Mouse (Mus musculus) MEL (cell line): ENCODE measurements around the gene Gstm4. TPM values are rescaled to one million over a fixed set of nuclear protein-coding genes. Genes with fewer than 3 reads are reported as not detected.

Experiments
- DNase-seq: peaks from one replicate; pipeline ENCODE4 v3.0.0; 2011; ENCODE audit warnings: low read depth, low spot score
- H3K27ac ChIP-seq: 2 replicates; pipeline ENCODE4 v1.5.1; 2012; ENCODE audit warnings: low read depth, mild to moderate bottlenecking, control low read depth, low read length, moderate library complexity; ENCODE audit not compliant: control insufficient read depth
- H3K27me3 ChIP-seq, 2 experiments: fragments of 150-350 bp in 1 of 2; sonication (generic) in 1 of 2; 2 replicates each; pipeline ENCODE4 v1.6.1; 2012; ENCODE audit warnings: low read length in 2 of 2, mild to moderate bottlenecking in 2 of 2, improper control_type of control experiment in 1 of 2, moderate library complexity in 1 of 2; ENCODE audit not compliant: insufficient read depth in 2 of 2, control insufficient read depth in 1 of 2
- H3K36me3 ChIP-seq, 2 experiments: 2 replicates each; pipeline ENCODE4 v1.6.1; 2012 to 2014; ENCODE audit warnings: low read length in 2 of 2, improper control_type of control experiment in 1 of 2, inconsistent platforms in 1 of 2, mild to moderate bottlenecking in 1 of 2; ENCODE audit not compliant: insufficient read depth in 2 of 2, control insufficient read depth in 1 of 2
- H3K4me1 ChIP-seq, 2 experiments: fragments of 150-350 bp in 1 of 2; sonication (generic) in 1 of 2; 2 replicates each; pipeline ENCODE4 v1.6.1; 2012; ENCODE audit warnings: low read length in 2 of 2, improper control_type of control experiment in 1 of 2, mild to moderate bottlenecking in 1 of 2; ENCODE audit not compliant: insufficient read depth in 2 of 2, control insufficient read depth in 1 of 2
- H3K4me3 ChIP-seq, 2 experiments: fragments of 150-350 bp in 1 of 2; sonication (generic) in 1 of 2; 2 replicates each; pipeline ENCODE4 v1.5.1; 2012; ENCODE audit warnings: low read depth in 2 of 2, low read length in 2 of 2, mild to moderate bottlenecking in 2 of 2, moderate library complexity in 2 of 2, control low read depth in 1 of 2, improper control_type of control experiment in 1 of 2; ENCODE audit not compliant: control insufficient read depth in 1 of 2, insufficient read depth in 1 of 2
- H3K79me2 ChIP-seq: 2 replicates; pipeline ENCODE4 v1.6.1; 2012; ENCODE audit warnings: mild to moderate bottlenecking, low read length, moderate library complexity; ENCODE audit not compliant: control insufficient read depth, poor library complexity, insufficient read depth
- H3K9ac ChIP-seq: 2 replicates; pipeline ENCODE4 v1.6.1; 2012; ENCODE audit warnings: low read depth, mild to moderate bottlenecking, control low read depth, low read length, moderate library complexity; ENCODE audit not compliant: control insufficient read depth, poor library complexity, severe bottlenecking
- H3K9me3 ChIP-seq: fragments of 150-350 bp; sonication (generic); replicated peaks from 2 replicates; pipeline ENCODE4 v1.6.1; 2012; ENCODE audit warnings: mild to moderate bottlenecking, low read length, improper control_type of control experiment, moderate library complexity; ENCODE audit not compliant: insufficient read depth
- BHLHE40 ChIP-seq: IDR thresholded peaks from 2 replicates; pipeline ENCODE4 v1.6.1; 2012; ENCODE audit warnings: low read depth, mild to moderate bottlenecking, inconsistent platforms, low read length, improper control_type of control experiment, borderline replicate concordance
- CHD1 ChIP-seq: IDR thresholded peaks from 2 replicates; pipeline ENCODE4 v1.6.1; 2012; ENCODE audit warnings: low read depth, mild to moderate bottlenecking, inconsistent platforms, low read length, improper control_type of control experiment
- CHD2 ChIP-seq: IDR thresholded peaks from 2 replicates; pipeline ENCODE4 v1.6.1; 2011; ENCODE audit warnings: low read length, improper control_type of control experiment
- CTCF ChIP-seq, 3 experiments: IDR thresholded peaks in 2 of 3; conservative IDR thresholded peaks in 1 of 3; 2 replicates each; pipeline ENCODE4 v1.5.1; 2011 to 2012; ENCODE audit warnings: low read length in 3 of 3, low read depth in 2 of 3, mild to moderate bottlenecking in 2 of 3, improper control_type of control experiment in 1 of 3, inconsistent platforms in 1 of 3, mixed read lengths in 1 of 3, moderate library complexity in 1 of 3; ENCODE audit not compliant: control insufficient read depth in 1 of 3, insufficient read depth in 1 of 3, poor library complexity in 1 of 3, severe bottlenecking in 1 of 3
- E2F4 ChIP-seq: IDR thresholded peaks from 2 replicates; pipeline ENCODE4 v1.6.1; 2011; ENCODE audit warnings: low read depth, low read length, improper control_type of control experiment, borderline replicate concordance
- ELF1 ChIP-seq: IDR thresholded peaks from 2 replicates; pipeline ENCODE4 v1.6.1; 2014; ENCODE audit warnings: low read depth, mild to moderate bottlenecking, inconsistent platforms, low read length, improper control_type of control experiment, moderate library complexity
- EP300 ChIP-seq, 2 experiments: IDR thresholded peaks; 2 replicates each; pipeline ENCODE4 v1.6.1; 2011; ENCODE audit warnings: improper control_type of control experiment in 2 of 2, low read length in 2 of 2, low read depth in 1 of 2, mild to moderate bottlenecking in 1 of 2
- ETS1 ChIP-seq: IDR thresholded peaks from 2 replicates; pipeline ENCODE4 v1.6.1; 2012; ENCODE audit warnings: low read depth, mild to moderate bottlenecking, inconsistent platforms, low read length, improper control_type of control experiment, moderate library complexity
- GABPA ChIP-seq: IDR thresholded peaks from 2 replicates; pipeline ENCODE4 v1.6.1; 2012; ENCODE audit warnings: low read depth, mild to moderate bottlenecking, inconsistent platforms, low read length, improper control_type of control experiment, moderate library complexity
- GATA1 ChIP-seq: IDR thresholded peaks from 2 replicates; pipeline ENCODE4 v1.6.1; 2011; ENCODE audit warnings: low read depth, low read length, improper control_type of control experiment
- HCFC1 ChIP-seq: IDR thresholded peaks from 2 replicates; pipeline ENCODE4 v1.6.1; 2012; ENCODE audit warnings: low read depth, mild to moderate bottlenecking, inconsistent platforms, low read length, improper control_type of control experiment, moderate library complexity
- JUND ChIP-seq: IDR thresholded peaks from 2 replicates; pipeline ENCODE4 v1.6.1; 2011; ENCODE audit warnings: low read depth, mild to moderate bottlenecking, improper control_type of control experiment, low read length
- KAT2A ChIP-seq: conservative IDR thresholded peaks from 2 replicates; pipeline ENCODE4 v1.6.1; 2012; ENCODE audit warnings: low read depth, low read length, improper control_type of control experiment, inconsistent platforms
- MAFK ChIP-seq: IDR thresholded peaks from 2 replicates; pipeline ENCODE4 v1.6.1; 2011; ENCODE audit warnings: low read depth, mild to moderate bottlenecking, low read length, improper control_type of control experiment, borderline replicate concordance
- MAX ChIP-seq: IDR thresholded peaks from 2 replicates; pipeline ENCODE4 v1.6.1; 2011; ENCODE audit warnings: low read length, improper control_type of control experiment
- MEF2A ChIP-seq: IDR thresholded peaks from 2 replicates; pipeline ENCODE4 v1.6.1; 2014; ENCODE audit warnings: low read depth, mild to moderate bottlenecking, inconsistent platforms, low read length, improper control_type of control experiment; ENCODE audit not compliant: poor library complexity, insufficient replicate concordance, severe bottlenecking; ENCODE audit errors: extremely low read depth
- MXI1 ChIP-seq: IDR thresholded peaks from 2 replicates; pipeline ENCODE4 v1.6.1; 2011; ENCODE audit warnings: mild to moderate bottlenecking, low read depth, low read length, improper control_type of control experiment
- MYB ChIP-seq: IDR thresholded peaks from 2 replicates; pipeline ENCODE4 v1.6.1; 2011; ENCODE audit warnings: mild to moderate bottlenecking, low read depth, low read length, improper control_type of control experiment
- MYC ChIP-seq: IDR thresholded peaks from 2 replicates; pipeline ENCODE4 v1.6.1; 2011; ENCODE audit warnings: low read depth, mild to moderate bottlenecking, low read length, improper control_type of control experiment, moderate library complexity
- NELFE ChIP-seq: IDR thresholded peaks from 2 replicates; pipeline ENCODE4 v1.6.1; 2011; ENCODE audit warnings: low read depth, low read length, improper control_type of control experiment
- POLR2A ChIP-seq, 2 experiments: IDR thresholded peaks; 2 replicates each; pipeline ENCODE4 v1.6.1; 2011 to 2012; ENCODE audit warnings: low read length in 2 of 2, mild to moderate bottlenecking in 2 of 2, control low read depth in 1 of 2, improper control_type of control experiment in 1 of 2, low read depth in 1 of 2, moderate library complexity in 1 of 2; ENCODE audit not compliant: control insufficient read depth in 1 of 2, insufficient read depth in 1 of 2, poor library complexity in 1 of 2
- POLR2AphosphoS2 ChIP-seq: IDR thresholded peaks from 2 replicates; pipeline ENCODE4 v1.6.1; 2011; ENCODE audit warnings: low read length, improper control_type of control experiment
- POLR2AphosphoS5 ChIP-seq: IDR thresholded peaks from 2 replicates; pipeline ENCODE4 v1.6.1; 2012; ENCODE audit warnings: low read depth, borderline replicate concordance, mild to moderate bottlenecking, inconsistent platforms, low read length, moderate library complexity, mixed read lengths
- RAD21 ChIP-seq: IDR thresholded peaks from 2 replicates; pipeline ENCODE4 v1.6.1; 2011; ENCODE audit warnings: mild to moderate bottlenecking, low read depth, low read length, improper control_type of control experiment
- RCOR1 ChIP-seq: IDR thresholded peaks from 2 replicates; pipeline ENCODE4 v1.6.1; 2012; ENCODE audit warnings: low read depth, mild to moderate bottlenecking, inconsistent platforms, low read length, improper control_type of control experiment
- SIN3A ChIP-seq: IDR thresholded peaks from 2 replicates; pipeline ENCODE4 v1.6.1; 2012; ENCODE audit warnings: low read length, improper control_type of control experiment, inconsistent platforms
- SMC3 ChIP-seq: IDR thresholded peaks from 2 replicates; pipeline ENCODE4 v1.6.1; 2011; ENCODE audit warnings: low read depth, low read length, improper control_type of control experiment
- TAL1 ChIP-seq: IDR thresholded peaks from 2 replicates; pipeline ENCODE4 v1.6.1; 2012; ENCODE audit warnings: mild to moderate bottlenecking, inconsistent platforms, low read length, moderate library complexity, mixed read lengths
- TBP ChIP-seq: IDR thresholded peaks from 2 replicates; pipeline ENCODE4 v1.8.0; 2011; ENCODE audit warnings: low read depth, low read length, improper control_type of control experiment
- TCF12 ChIP-seq: IDR thresholded peaks from 2 replicates; pipeline ENCODE4 v1.6.1; 2014; ENCODE audit warnings: low read depth, mild to moderate bottlenecking, inconsistent platforms, low read length, improper control_type of control experiment, moderate library complexity
- UBTF ChIP-seq: IDR thresholded peaks from 2 replicates; pipeline ENCODE4 v1.6.1; 2012; ENCODE audit warnings: low read depth, mild to moderate bottlenecking, inconsistent platforms, low read length, improper control_type of control experiment, moderate library complexity, borderline replicate concordance; ENCODE audit not compliant: insufficient read depth
- USF1 ChIP-seq: IDR thresholded peaks from 2 replicates; pipeline ENCODE4 v1.6.1; 2014; ENCODE audit warnings: low read depth, mild to moderate bottlenecking, inconsistent platforms, low read length, improper control_type of control experiment, moderate library complexity
- USF2 ChIP-seq, 2 experiments: IDR thresholded peaks; 2 replicates each; pipeline ENCODE4 v1.6.1; 2011 to 2012; ENCODE audit warnings: improper control_type of control experiment in 2 of 2, low read length in 2 of 2, borderline replicate concordance in 1 of 2, inconsistent platforms in 1 of 2, low read depth in 1 of 2, mild to moderate bottlenecking in 1 of 2; ENCODE audit not compliant: insufficient read depth in 1 of 2
- ZC3H11A ChIP-seq: IDR thresholded peaks from 2 replicates; pipeline ENCODE4 v1.6.1; 2012; ENCODE audit warnings: low read depth, mild to moderate bottlenecking, inconsistent platforms, low read length, improper control_type of control experiment
- ZMIZ1 ChIP-seq: IDR thresholded peaks from 2 replicates; pipeline ENCODE4 v1.6.1; 2012; ENCODE audit warnings: low read depth, mild to moderate bottlenecking, inconsistent platforms, low read length, improper control_type of control experiment, moderate library complexity
- ZNF384 ChIP-seq: IDR thresholded peaks from 2 replicates; pipeline ENCODE4 v1.6.1; 2012; ENCODE audit warnings: low read depth, mild to moderate bottlenecking, inconsistent platforms, low read length, improper control_type of control experiment
- polyA plus RNA-seq, 2 experiments: library from polyadenylated mRNA; stranded (reverse) in 1 of 2; unstranded in 1 of 2; fragments of >175 nt in 1 of 2; fragments of >200 nt in 1 of 2; gene quantifications; 2 replicates each; pipeline versions ENCODE4 v1.2.1 to v1.2.4; 2012; ENCODE audit warnings: low replicate concordance in 2 of 2, low read depth in 1 of 2; ENCODE audit not compliant: insufficient read length in 2 of 2, insufficient read depth in 1 of 2, missing spikeins in 1 of 2
- total RNA-seq: library from RNA; depleted of rRNA; stranded (reverse); fragments of 300-350 nt; gene quantifications from 2 replicates; pipeline ENCODE4 v1.2.3, GENCODE M21; 2012; rRNA removed

Gene Gstm4
- 1.3 and 1.4 TPM in 2 replicates for total RNA-seq
- polyA plus RNA-seq: 1 to 10 TPM in 1 of 2 experiments, not detected in 1; 7.4 TPM

- peak within 1 kb of the TSS; percentile 70 to 75 for H3K4me3 ChIP-seq
- H3K27ac ChIP-seq: peak within 1 kb of the TSS; percentile 25
- peaks cover 0 to 14% of the 10 kb centered on the region in 2 experiments; a peak in 2 of 4 replicates for H3K36me3 ChIP-seq
- H3K4me1 ChIP-seq: peaks cover 2 to 15% of the 10 kb centered on the region in 2 experiments
- peak within 1 kb of the TSS; percentile 60 for H3K9ac ChIP-seq
- peak; percentile 95 for DNase-seq
- H3K27me3 ChIP-seq: no peaks in the 10 kb centered on the region; a peak in 1 of 4 replicates
- H3K9me3 ChIP-seq: no peaks in the 10 kb centered on the region
- H3K79me2 ChIP-seq: no peaks in the 10 kb centered on the region
- TF ChIP-seq TBP: peak; percentile 74
- no peak; the same call in 1 of the 2 replicates for TF ChIP-seq MXI1
- no peak for TF ChIP-seq POLR2AphosphoS5
- TF ChIP-seq HCFC1: peak; percentile 78
- TF ChIP-seq E2F4: no peak
- TF ChIP-seq BHLHE40: no peak
- no peak for TF ChIP-seq ZNF384
- no peak for TF ChIP-seq MEF2A
- TF ChIP-seq CHD1: no peak
- no peak for TF ChIP-seq MYB
- TF ChIP-seq MAX: no peak
- peak; percentile 81 for TF ChIP-seq SIN3A
- no peak for TF ChIP-seq GABPA
- TF ChIP-seq GATA1: no peak
- TF ChIP-seq MAFK: peak; percentile 99
- peak; percentile 31; the same call in 1 of the 2 replicates for TF ChIP-seq KAT2A
- no peak for TF ChIP-seq MYC
- peak; percentile 58; the same call in 1 of the 2 replicates for TF ChIP-seq ZMIZ1
- no peak for TF ChIP-seq CHD2
- no peak for TF ChIP-seq ZC3H11A
- no peak for TF ChIP-seq SMC3
- TF ChIP-seq USF2 (IDR thresholded peaks at IDR 0.05; ENCODE audit: borderline replicate concordance in 1 of 2, insufficient read depth in 1 of 2, low read depth in 1 of 2, low read length in 2 of 2): no peak
- TF ChIP-seq ETS1: peak; percentile 68; the same call in 1 of the 2 replicates
- TF ChIP-seq CTCF (IDR thresholded peaks at IDR 0.05 in 2 of 3, conservative IDR thresholded peaks at IDR 0.05 in 1 of 3; ENCODE audit: control insufficient read depth in 1 of 3, insufficient read depth in 1 of 3, low read depth in 2 of 3, low read length in 3 of 3, poor library complexity in 1 of 3, severe bottlenecking in 1 of 3): no peak
- TF ChIP-seq POLR2A (IDR thresholded peaks at IDR 0.05; ENCODE audit: control insufficient read depth in 1 of 2, insufficient read depth in 1 of 2, low read depth in 1 of 2, low read length in 2 of 2, poor library complexity in 1 of 2): peak; percentile 54 to 82; a peak in 3 of 4 replicates
- no peak for TF ChIP-seq JUND
- TF ChIP-seq NELFE: peak; percentile 70; the same call in 1 of the 2 replicates
- peak; percentile 59 for TF ChIP-seq TCF12
- no peak for TF ChIP-seq EP300 (IDR thresholded peaks at IDR 0.05; ENCODE audit: low read depth in 1 of 2, low read length in 2 of 2)
- no peak for TF ChIP-seq UBTF
- no peak for TF ChIP-seq RAD21
- no peak for TF ChIP-seq USF1
- TF ChIP-seq ELF1: peak; percentile 96
- no peak for TF ChIP-seq RCOR1
- no peak for TF ChIP-seq TAL1
- TF ChIP-seq POLR2AphosphoS2: no peak; the same call in 1 of the 2 replicates
Observed at GRCm38 (mm10) chr3:108044394-108045140, at the start of gene Gstm4. TSS of gene Gstm4 (minus strand) at chr3:108044894.
